Mouse (Mus musculus): ENCODE measurements around the gene Agap2. TPM values are rescaled to one million over a fixed set of nuclear protein-coding genes. Genes with fewer than 3 reads are reported as not detected.

The Agap2 gene
- 2.3 and 3.5 TPM in 2 replicates for polyA plus RNA-seq (2012; rRNA removed)

GRCm38 (mm10) chr10:127075080-127075479, at the start of gene Agap2:
Gene Agap2, plus strand, starts transcription at chr10:127075284.

DNA sequence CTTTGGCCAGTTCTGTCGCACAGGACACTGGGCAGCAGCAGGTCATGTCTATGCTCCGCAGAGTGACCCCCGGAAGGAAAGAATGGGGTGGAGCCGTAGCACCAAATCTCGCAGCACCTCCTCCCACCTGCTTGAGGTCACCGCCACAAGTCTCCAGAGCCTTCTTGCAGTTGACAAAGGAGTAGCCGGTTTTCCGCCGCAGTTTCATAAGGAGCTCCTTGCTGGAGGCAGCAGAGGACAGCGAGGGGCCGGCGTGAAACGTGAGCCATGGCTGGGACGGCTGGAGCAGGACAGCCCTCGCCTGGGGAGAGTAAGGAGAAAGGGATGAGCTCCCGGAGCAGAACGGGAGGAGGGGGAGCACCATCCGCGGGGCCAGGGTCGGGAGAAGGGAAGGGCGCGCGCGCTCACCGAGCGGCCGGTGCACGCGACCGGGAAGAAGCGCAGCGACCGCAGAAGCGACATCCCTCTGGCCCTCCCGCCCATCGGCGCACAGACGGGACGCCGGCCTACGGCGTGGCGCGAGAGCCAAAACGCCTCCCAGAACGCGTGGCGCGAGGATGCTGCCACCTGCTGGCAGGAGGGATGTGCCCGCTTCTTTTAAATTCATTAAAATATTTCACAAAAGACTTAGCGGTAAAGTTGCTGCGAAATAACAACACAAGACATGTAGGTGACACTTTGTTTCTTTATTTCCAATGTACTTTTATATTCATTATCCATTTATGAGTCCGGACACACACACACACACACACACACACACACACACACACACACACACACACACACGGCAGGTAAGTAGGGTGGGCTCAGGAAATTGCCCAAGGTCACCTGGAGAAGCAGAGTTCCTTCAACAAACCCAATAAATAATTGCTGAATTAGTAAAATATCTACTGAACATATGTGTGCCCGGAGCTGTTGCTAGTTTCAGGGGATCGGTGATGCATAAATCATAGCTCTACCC, 44.5 kb upstream of the Agap2 start, which contains the start of gene Tsfm:
Gene Tsfm (minus strand): TSS at position 505 of the 961 bp plus-strand sequence.

DNA sequence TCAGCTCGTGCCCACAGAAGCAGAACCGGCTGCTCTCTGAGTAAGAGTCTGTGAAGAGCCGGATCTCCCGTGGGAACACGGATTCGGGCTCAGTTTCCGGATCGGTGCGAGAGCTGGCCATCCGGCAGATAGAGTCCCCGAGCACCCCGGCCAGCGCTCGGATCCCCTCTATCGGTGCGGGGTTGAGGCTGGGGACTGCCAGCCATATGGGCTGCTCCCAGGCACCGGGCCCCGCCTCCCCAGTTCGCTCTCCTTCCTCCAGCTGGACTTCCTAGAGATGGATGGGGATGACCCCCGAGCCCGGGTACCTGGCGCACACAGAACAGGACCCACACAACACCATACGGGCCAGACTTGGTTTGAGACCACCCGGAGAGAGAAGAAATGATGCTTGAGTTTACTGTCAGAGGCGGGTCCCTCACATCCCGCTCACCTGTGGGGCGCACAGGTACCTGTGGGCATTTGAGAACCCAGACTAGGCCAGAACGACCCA, 33.8 kb upstream of the Agap2 start, which contains the start of the genes Mettl1 and Eef1akmt3:
Gene Mettl1 (plus strand): TSS at position 141 of the 493 bp plus-strand sequence.
Gene Eef1akmt3 (minus strand): TSS at position 240 of the 493 bp plus-strand sequence.

GRCm38 (mm10) chr10:127047954-127048353, 27.1 kb upstream of the Agap2 start, which contains the start of gene Cyp27b1:
Gene Cyp27b1, plus strand, starts transcription at chr10:127048250.

DNA sequence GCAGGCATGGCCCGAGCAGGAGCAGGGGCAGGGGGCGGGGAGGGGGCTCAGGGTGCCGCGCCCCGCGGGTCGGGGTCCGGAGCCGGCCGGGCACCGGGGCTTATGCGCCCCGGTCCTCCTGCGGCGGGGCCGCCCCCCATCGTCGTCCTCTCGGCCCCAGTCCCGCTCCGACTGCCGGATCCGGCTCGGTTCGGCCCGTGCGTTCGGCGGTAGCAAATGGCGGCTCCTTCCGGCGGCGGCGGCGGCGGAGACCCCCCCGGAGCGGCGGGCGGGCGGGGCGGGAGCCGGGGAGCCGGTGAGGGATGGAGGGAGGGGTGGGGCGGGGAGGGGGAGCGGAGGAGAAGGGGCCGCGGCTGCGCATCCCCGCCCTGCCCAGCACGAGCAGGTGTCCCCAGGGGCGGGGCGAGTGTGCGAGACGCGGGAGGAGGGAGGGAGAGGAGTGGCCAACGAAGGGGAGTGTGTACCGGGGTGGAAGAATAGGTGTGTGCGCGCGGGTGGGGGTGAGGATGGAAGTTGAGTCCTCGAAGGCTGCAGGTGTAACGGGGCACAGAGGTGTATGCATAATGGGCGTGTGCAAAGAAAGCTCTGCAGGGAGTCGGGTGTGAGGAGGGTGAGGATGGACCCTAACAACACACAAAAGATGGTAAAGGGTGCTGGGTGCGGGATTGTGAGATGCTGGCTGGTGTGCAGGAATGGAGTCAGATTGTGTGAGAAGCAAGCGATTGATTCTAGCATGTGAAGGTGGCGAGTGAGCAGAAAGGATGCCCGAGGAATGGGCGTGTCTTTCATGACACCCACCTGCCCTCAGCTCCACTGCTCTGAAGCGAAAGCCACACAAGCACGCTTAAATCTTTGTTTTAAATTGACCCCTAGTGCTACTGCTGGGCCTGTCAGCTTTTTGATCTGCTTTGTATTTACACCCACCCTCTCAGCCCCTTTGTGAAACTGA, 14.8 kb upstream of the Agap2 start, which contains the start of gene March9:
Gene March9 (minus strand): TSS at position 217 of the 949 bp plus-strand sequence.

DNA sequence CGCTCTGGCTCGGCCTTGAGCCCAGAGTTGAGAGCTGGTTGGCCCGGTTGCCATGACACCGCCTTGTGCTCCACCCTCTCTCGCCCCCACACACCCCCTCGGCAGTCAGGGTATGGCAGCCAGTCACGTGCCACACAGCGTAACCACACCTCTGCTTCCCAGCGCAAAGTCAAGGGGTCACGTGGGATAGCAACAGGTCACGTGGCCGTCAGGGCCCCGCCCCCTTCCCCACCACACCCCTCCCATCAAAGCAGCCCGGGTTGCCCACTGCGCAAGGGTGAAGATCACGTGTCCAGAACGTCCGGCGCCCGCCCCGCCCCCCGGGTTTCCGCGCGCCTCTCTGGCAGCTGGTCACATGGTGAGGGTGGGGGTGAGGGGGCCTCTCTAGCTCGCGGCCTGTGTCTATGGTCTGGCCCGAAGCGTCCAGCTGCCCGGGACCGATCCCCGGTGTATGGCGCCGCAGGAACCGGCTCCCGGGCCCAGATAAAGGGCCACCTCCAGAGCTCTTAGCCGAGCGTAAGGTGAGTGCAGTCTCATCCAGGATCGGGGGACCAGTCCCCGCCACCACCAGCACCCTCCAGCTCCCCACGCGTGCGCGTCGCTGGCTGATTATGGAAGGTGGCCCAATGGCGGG, 11.7 kb upstream of the Agap2 start, which contains the start of gene Cdk4:
Gene Cdk4 (plus strand): TSS at position 296 of the 634 bp plus-strand sequence.

GRCm38 (mm10) chr10:127070190-127071121, 4.6 kb upstream of the Agap2 start, which contains the start of gene Tspan31:
Gene Tspan31, minus strand, starts transcription at chr10:127070264.

GRCm38 (mm10) chr10:127121066-127121477, 46.0 kb downstream of the Agap2 start, which contains the start of gene Os9:
Gene Os9, minus strand, starts transcription at chr10:127121131.

Other genes starting within 250 kb of the Agap2 start
- 3.1 and 3.2 TPM in 2 replicates for gene Atp23, start 173.9 kb upstream of the Agap2 start, polyA plus RNA-seq (2012; rRNA removed)
- 41.0 and 43.8 TPM in 2 replicates for gene Ctdsp2, start 96.6 kb upstream of the Agap2 start, polyA plus RNA-seq (2012; rRNA removed)
- gene Avil, start 74.6 kb upstream of the Agap2 start, polyA plus RNA-seq (2012; rRNA removed) = 17.5 and 21.4 TPM in 2 replicates
- 21.3 and 39.8 TPM in 2 replicates for gene Tsfm, start 44.4 kb upstream of the Agap2 start, polyA plus RNA-seq (2012; rRNA removed)
- gene Mettl1, start 33.9 kb upstream of the Agap2 start, polyA plus RNA-seq (2012; rRNA removed) = 9.2 and 10.7 TPM in 2 replicates
- 1.1 and 1.4 TPM in 2 replicates for gene Eef1akmt3, start 33.8 kb upstream of the Agap2 start, polyA plus RNA-seq (2012; rRNA removed)
- 0.66 and 1.2 TPM in 2 replicates for gene Cyp27b1, start 27.0 kb upstream of the Agap2 start, polyA plus RNA-seq (2012; rRNA removed)
- 5.7 and 8.0 TPM in 2 replicates for gene March9, start 15.1 kb upstream of the Agap2 start, polyA plus RNA-seq (2012; rRNA removed)
- gene Cdk4, start 11.8 kb upstream of the Agap2 start, polyA plus RNA-seq (2012; rRNA removed) = 47.5 and 59.4 TPM in 2 replicates
- 22.0 and 25.4 TPM in 2 replicates for gene Tspan31, start 5.0 kb upstream of the Agap2 start, polyA plus RNA-seq (2012; rRNA removed)
- 44.9 and 55.6 TPM in 2 replicates for gene Os9, start 45.8 kb downstream of the Agap2 start, polyA plus RNA-seq (2012; rRNA removed)
- gene B4galnt1, start 89.9 kb downstream of the Agap2 start, polyA plus RNA-seq (2012; rRNA removed) = 169 and 171 TPM in 2 replicates
- gene Slc26a10, start 105.4 kb downstream of the Agap2 start, polyA plus RNA-seq (2012; rRNA removed) = 0.96 and 2.6 TPM in 2 replicates
- 25.7 and 29.5 TPM in 2 replicates for gene Arhgef25, start 114.8 kb downstream of the Agap2 start, polyA plus RNA-seq (2012; rRNA removed)
- 49.2 and 63.1 TPM in 2 replicates for gene Dtx3, start 120.4 kb downstream of the Agap2 start, polyA plus RNA-seq (2012; rRNA removed)
- 16.3 and 17.7 TPM in 2 replicates for gene Pip4k2c, start 136.3 kb downstream of the Agap2 start, polyA plus RNA-seq (2012; rRNA removed)
- gene Kif5a, start 188.1 kb downstream of the Agap2 start, polyA plus RNA-seq (2012; rRNA removed) = 1.4 and 3.6 TPM in 2 replicates
- 108 and 112 TPM in 2 replicates for gene Dctn2, start 191.1 kb downstream of the Agap2 start, polyA plus RNA-seq (2012; rRNA removed)
- 35.2 and 37.4 TPM in 2 replicates for gene Mbd6, start 213.7 kb downstream of the Agap2 start, polyA plus RNA-seq (2012; rRNA removed)
- gene Mars, start 236.5 kb downstream of the Agap2 start, polyA plus RNA-seq (2012; rRNA removed) = 31.8 and 34.2 TPM in 2 replicates
- gene Arhgap9, start 246.7 kb downstream of the Agap2 start, polyA plus RNA-seq (2012; rRNA removed) = 1.1 and 2.8 TPM in 2 replicates

All from stomach, adult 2 months (tissue).